Mouse (Mus musculus) G1E (cell line): ENCODE results near the gene Rexo4.

Source experiments
- CTCF ChIP-seq: IDR thresholded peaks from 2 replicates; pipeline ENCODE4 v1.5.1; 2012; ENCODE audit warnings: low read depth, low read length, inconsistent platforms, mixed read lengths
- GATA2 ChIP-seq: IDR thresholded peaks from 2 replicates; pipeline ENCODE4 v1.6.1; 2012; ENCODE audit warnings: low read depth, low read length, inconsistent platforms, borderline replicate concordance

DNA sequence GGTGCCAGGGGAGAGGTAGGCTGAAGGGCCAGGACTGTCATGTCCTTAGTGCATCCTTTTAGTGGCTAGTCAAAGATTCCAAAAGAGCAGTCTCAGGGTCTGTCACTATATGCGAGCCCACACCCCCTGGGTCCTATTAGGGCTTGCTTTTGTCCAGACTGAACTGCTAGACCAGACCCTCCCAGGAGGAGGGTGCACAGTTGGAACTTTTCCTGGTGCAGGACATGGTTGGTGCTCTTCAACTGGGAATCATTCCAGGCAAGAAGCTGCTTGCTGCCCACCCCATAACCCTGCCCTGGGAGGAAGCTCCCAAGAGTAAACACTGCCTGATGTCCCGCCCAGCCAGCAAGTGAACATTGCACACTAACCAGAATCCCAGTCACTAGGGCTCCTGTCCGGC is 8.9 kb upstream of the Rexo4 start, which contains the start of gene Adamts13:
- TF ChIP-seq CTCF (no peak), GATA2 (no peak)
